Mouse (Mus musculus): ENCODE measurements around the gene Cdkal1. TPM values are rescaled to one million over a fixed set of nuclear protein-coding genes. Genes with fewer than 3 reads are reported as not detected.

Gene Cdkal1
- polyA plus RNA-seq, 1 experiment, result 6.5 TPM

DNA sequence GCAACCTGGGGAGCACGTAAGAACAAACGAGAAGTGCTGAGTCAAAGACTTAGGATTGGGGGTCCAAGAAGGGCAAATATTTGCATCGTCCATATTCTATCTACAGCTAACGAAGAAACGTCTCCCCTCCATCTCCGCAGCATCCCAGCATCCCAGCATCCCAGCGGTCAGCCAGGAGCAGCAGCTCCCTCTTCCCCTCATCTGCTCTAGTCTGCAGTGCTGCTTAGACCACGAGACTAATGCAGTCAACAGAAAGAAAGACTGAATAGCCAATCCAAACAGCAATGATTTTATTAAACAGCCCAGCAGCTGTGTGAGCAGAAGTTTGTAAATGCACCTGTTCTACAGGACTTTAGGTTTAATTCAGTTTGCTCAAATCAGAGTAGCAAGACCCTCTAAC, 32.0 kb downstream of the Cdkal1 start:
- TF ChIP-seq POLR2A (IDR thresholded peaks at IDR 0.05; ENCODE audit: extremely low read depth, insufficient read depth, low read length) (no peak), CTCF (IDR thresholded peaks at IDR 0.05; ENCODE audit: extremely low read depth, insufficient read depth, low read length) (no peak)
- H3K4me3 ChIP-seq (ENCODE audit: insufficient read depth, low read length), result no peak overlapping the region
- H3K27ac ChIP-seq (ENCODE audit: insufficient read depth, low read length), result no peak overlapping the region
- no peaks in the 10 kb centered on the region for H3K4me1 ChIP-seq (ENCODE audit: control insufficient read depth, insufficient read depth, low read length)

- TF ChIP-seq POLR2A (IDR thresholded peaks at IDR 0.05; ENCODE audit: extremely low read depth, insufficient read depth, low read length) (no peak), CTCF (IDR thresholded peaks at IDR 0.05; ENCODE audit: extremely low read depth, insufficient read depth, low read length) (no peak)
- H3K27ac ChIP-seq (ENCODE audit: insufficient read depth, low read length), result no peak overlapping the region
- H3K4me3 ChIP-seq (ENCODE audit: insufficient read depth, low read length), result no peak overlapping the region
- no peaks in the 10 kb centered on the region for H3K4me1 ChIP-seq (ENCODE audit: control insufficient read depth, insufficient read depth, low read length)
Measured at GRCm38 (mm10) chr13:29819910-29820583, 35.4 kb downstream of the Cdkal1 start.

GRCm38 (mm10) chr13:29819147-29819546, 36.3 kb downstream of the Cdkal1 start:
- no peaks in the 10 kb centered on the region for H3K4me1 ChIP-seq (ENCODE audit: control insufficient read depth, insufficient read depth, low read length)
- no peak overlapping the region for H3K27ac ChIP-seq (ENCODE audit: insufficient read depth, low read length)
- TF ChIP-seq POLR2A (IDR thresholded peaks at IDR 0.05; ENCODE audit: extremely low read depth, insufficient read depth, low read length) (no peak), CTCF (IDR thresholded peaks at IDR 0.05; ENCODE audit: extremely low read depth, insufficient read depth, low read length) (no peak)
- H3K4me3 ChIP-seq (ENCODE audit: insufficient read depth, low read length), result no peak overlapping the region

DNA sequence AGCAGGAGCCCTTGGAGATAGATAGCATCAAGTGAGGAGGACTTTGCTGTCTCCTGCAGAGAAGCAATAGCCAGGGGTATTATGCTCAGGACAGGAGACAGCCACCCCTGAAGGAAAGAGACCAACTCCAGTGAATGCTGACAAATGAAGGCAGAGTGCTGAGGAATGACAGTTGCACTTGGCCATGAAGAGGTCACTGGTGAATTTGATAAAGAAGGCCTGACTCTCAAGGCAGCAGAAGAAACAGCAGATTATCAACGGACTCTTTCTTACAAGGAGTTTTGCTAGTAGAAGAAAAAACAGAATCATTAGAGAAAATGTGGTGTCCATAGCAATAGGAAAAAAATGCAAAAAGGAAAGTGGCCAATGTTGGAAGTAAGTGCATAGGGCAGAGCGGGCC, 37.2 kb downstream of the Cdkal1 start:
- TF ChIP-seq CTCF (IDR thresholded peaks at IDR 0.05; ENCODE audit: extremely low read depth, insufficient read depth, low read length) (no peak), POLR2A (IDR thresholded peaks at IDR 0.05; ENCODE audit: extremely low read depth, insufficient read depth, low read length) (no peak)
- Histone ChIP-seq H3K27ac (ENCODE audit: insufficient read depth, low read length) (no peak overlapping the region), H3K4me3 (ENCODE audit: insufficient read depth, low read length) (no peak overlapping the region), H3K4me1 (ENCODE audit: control insufficient read depth, insufficient read depth, low read length) (no peaks in the 10 kb centered on the region)

GRCm38 (mm10) chr13:29810780-29811179, 44.7 kb downstream of the Cdkal1 start:
- TF ChIP-seq POLR2A (IDR thresholded peaks at IDR 0.05; ENCODE audit: extremely low read depth, insufficient read depth, low read length), result no peak
- TF ChIP-seq CTCF (IDR thresholded peaks at IDR 0.05; ENCODE audit: extremely low read depth, insufficient read depth, low read length), result no peak
- Histone ChIP-seq H3K4me3 (ENCODE audit: insufficient read depth, low read length) (no peak overlapping the region), H3K27ac (ENCODE audit: insufficient read depth, low read length) (no peak overlapping the region), H3K4me1 (ENCODE audit: control insufficient read depth, insufficient read depth, low read length) (no peaks in the 10 kb centered on the region)

DNA sequence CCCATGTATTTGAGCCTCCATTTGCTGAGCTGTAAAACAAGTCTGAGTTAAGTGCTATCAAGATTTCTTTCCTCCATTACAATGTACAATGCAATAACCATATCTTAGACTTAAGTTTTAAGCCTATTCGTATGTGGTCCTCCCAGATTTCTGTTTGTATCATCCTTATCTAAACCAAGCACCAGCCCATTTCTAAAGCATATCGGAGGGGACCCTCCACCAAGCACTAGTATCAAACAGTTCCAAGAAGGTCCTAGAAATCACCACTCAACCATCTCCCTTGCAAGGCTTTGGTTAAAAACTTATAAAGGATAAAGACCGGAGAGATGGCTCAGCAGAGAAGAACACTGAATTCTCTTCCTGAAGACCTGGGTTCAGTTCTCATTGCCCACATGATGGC, 47.1 kb downstream of the Cdkal1 start:
- TF ChIP-seq CTCF (IDR thresholded peaks at IDR 0.05; ENCODE audit: extremely low read depth, insufficient read depth, low read length) (no peak), POLR2A (IDR thresholded peaks at IDR 0.05; ENCODE audit: extremely low read depth, insufficient read depth, low read length) (no peak)
- Histone ChIP-seq H3K27ac (ENCODE audit: insufficient read depth, low read length) (no peak overlapping the region), H3K4me3 (ENCODE audit: insufficient read depth, low read length) (no peak overlapping the region), H3K4me1 (ENCODE audit: control insufficient read depth, insufficient read depth, low read length) (no peaks in the 10 kb centered on the region)

- H3K4me3 ChIP-seq (ENCODE audit: insufficient read depth, low read length), result no peak overlapping the region
- no peaks in the 10 kb centered on the region for H3K4me1 ChIP-seq (ENCODE audit: control insufficient read depth, insufficient read depth, low read length)
- no peak for TF ChIP-seq CTCF (IDR thresholded peaks at IDR 0.05; ENCODE audit: extremely low read depth, insufficient read depth, low read length)
- TF ChIP-seq POLR2A (IDR thresholded peaks at IDR 0.05; ENCODE audit: extremely low read depth, insufficient read depth, low read length), result no peak
- H3K27ac ChIP-seq (ENCODE audit: insufficient read depth, low read length), result no peak overlapping the region
Measured at GRCm38 (mm10) chr13:29807930-29808329, 47.5 kb downstream of the Cdkal1 start.

GRCm38 (mm10) chr13:29806871-29807270, 48.6 kb downstream of the Cdkal1 start:
- TF ChIP-seq POLR2A (IDR thresholded peaks at IDR 0.05; ENCODE audit: extremely low read depth, insufficient read depth, low read length), result no peak
- no peak for TF ChIP-seq CTCF (IDR thresholded peaks at IDR 0.05; ENCODE audit: extremely low read depth, insufficient read depth, low read length)
- no peak overlapping the region for H3K27ac ChIP-seq (ENCODE audit: insufficient read depth, low read length)

GRCm38 (mm10) chr13:29805296-29805695, 50.2 kb downstream of the Cdkal1 start:
- no peak for TF ChIP-seq CTCF (IDR thresholded peaks at IDR 0.05; ENCODE audit: extremely low read depth, insufficient read depth, low read length)
- TF ChIP-seq POLR2A (IDR thresholded peaks at IDR 0.05; ENCODE audit: extremely low read depth, insufficient read depth, low read length), result no peak
- Histone ChIP-seq H3K27ac (ENCODE audit: insufficient read depth, low read length) (no peak overlapping the region), H3K4me3 (ENCODE audit: insufficient read depth, low read length) (no peak overlapping the region), H3K4me1 (ENCODE audit: control insufficient read depth, insufficient read depth, low read length) (no peaks in the 10 kb centered on the region)

More at GRCm38 (mm10) chr13:29806871-29807270, 48.6 kb downstream of the Cdkal1 start:
- Histone ChIP-seq H3K4me1 (ENCODE audit: control insufficient read depth, insufficient read depth, low read length) (no peaks in the 10 kb centered on the region), H3K4me3 (ENCODE audit: insufficient read depth, low read length) (no peak overlapping the region)

GRCm38 (mm10) chr13:29804034-29804433, 51.4 kb downstream of the Cdkal1 start:
- H3K4me1 ChIP-seq (ENCODE audit: control insufficient read depth, insufficient read depth, low read length), result no peaks in the 10 kb centered on the region
- TF ChIP-seq CTCF (IDR thresholded peaks at IDR 0.05; ENCODE audit: extremely low read depth, insufficient read depth, low read length) (no peak), POLR2A (IDR thresholded peaks at IDR 0.05; ENCODE audit: extremely low read depth, insufficient read depth, low read length) (no peak)
- no peak overlapping the region for H3K4me3 ChIP-seq (ENCODE audit: insufficient read depth, low read length)
- no peak overlapping the region for H3K27ac ChIP-seq (ENCODE audit: insufficient read depth, low read length)
